Mouse (Mus musculus): Measurements from ENCODE around the gene Ttc8. TPM values are rescaled to one million over a fixed set of nuclear protein-coding genes. Genes with fewer than 3 reads are reported as not detected.
"Not testable (repeated sequence)": the region's sequence is repeated elsewhere in the genome, so short reads cannot be mapped to it uniquely, and the experiment has no call there.

The Ttc8 gene
- polyA plus RNA-seq, 2 experiments = 1.8 TPM

- Histone ChIP-seq H3K9me3 (ENCODE audit: control insufficient read depth, low read length) (no peaks in the 10 kb centered on the region), H3K4me1 (replicated peaks; ENCODE audit: control insufficient read depth in 2 of 2, insufficient read depth in 2 of 2, low read length in 1 of 2) (no peaks in the 10 kb centered on the region), H3K9ac (replicated peaks) (no peak overlapping the region), H3K27ac (no peak overlapping the region), H3K4me3 (ENCODE audit: insufficient read depth in 1 of 2, low read depth in 2 of 2, low read length in 2 of 2) (no peak overlapping the region), H3K27me3 (ENCODE audit: control insufficient read depth, insufficient read depth, low read length) (peaks cover 8% of the 10 kb centered on the region), H3K4me2 (ENCODE audit: low read depth) (no peak overlapping the region), H3K36me3 (replicated peaks; ENCODE audit: control insufficient read depth, insufficient read depth, low read depth) (no peaks in the 10 kb centered on the region)
- ATAC-seq (ENCODE audit: insufficient read depth) (no peak), DNase-seq (ENCODE audit: low read depth in 3 of 3, low spot score in 3 of 3) (no peak)
- WGBS (ENCODE audit: insufficient replicate concordance) = 47% methylated on average over 5 of the region's 5 CpGs
- no peak for TF ChIP-seq EP300 (IDR thresholded peaks at IDR 0.05; ENCODE audit: low read depth)
- TF ChIP-seq CTCF (IDR thresholded peaks at IDR 0.05; ENCODE audit: low read depth) = no peak
Measured at GRCm38 (mm10) chr12:98905466-98905865, 14.9 kb upstream of the Ttc8 start.

GRCm38 (mm10) chr12:98910096-98910495, 10.3 kb upstream of the Ttc8 start:
- H3K4me2 ChIP-seq (ENCODE audit: low read depth) = no peak overlapping the region
- H3K4me1 ChIP-seq (replicated peaks; ENCODE audit: control insufficient read depth in 2 of 2, insufficient read depth in 2 of 2, low read length in 1 of 2) = no peaks in the 10 kb centered on the region
- WGBS (ENCODE audit: insufficient replicate concordance) = 55% methylated on average over 9 of the region's 9 CpGs
- TF ChIP-seq CTCF (IDR thresholded peaks at IDR 0.05; ENCODE audit: low read depth) (no peak), EP300 (IDR thresholded peaks at IDR 0.05; ENCODE audit: low read depth) (no peak)
- H3K27me3 ChIP-seq (ENCODE audit: control insufficient read depth, insufficient read depth, low read length) = no peaks in the 10 kb centered on the region
- no peak for ATAC-seq (ENCODE audit: insufficient read depth)
- no peaks in the 10 kb centered on the region for H3K36me3 ChIP-seq (replicated peaks; ENCODE audit: control insufficient read depth, insufficient read depth, low read depth)
- no peaks in the 10 kb centered on the region for H3K9me3 ChIP-seq (ENCODE audit: control insufficient read depth, low read length)
- DNase-seq (ENCODE audit: low read depth in 3 of 3, low spot score in 3 of 3) = no peak
- no peak overlapping the region for H3K4me3 ChIP-seq (ENCODE audit: insufficient read depth in 1 of 2, low read depth in 2 of 2, low read length in 2 of 2)
- H3K9ac ChIP-seq (replicated peaks) = no peak overlapping the region
- H3K27ac ChIP-seq = no peak overlapping the region

- TF ChIP-seq CTCF (IDR thresholded peaks at IDR 0.05; ENCODE audit: low read depth) (no peak), EP300 (IDR thresholded peaks at IDR 0.05; ENCODE audit: low read depth) (no peak)
- H3K4me1 ChIP-seq (replicated peaks; ENCODE audit: control insufficient read depth in 2 of 2, insufficient read depth in 2 of 2, low read length in 1 of 2) = no peaks in the 10 kb centered on the region
- H3K4me3 ChIP-seq (ENCODE audit: insufficient read depth in 1 of 2, low read depth in 2 of 2, low read length in 2 of 2) = no peak overlapping the region
- no peaks in the 10 kb centered on the region for H3K36me3 ChIP-seq (replicated peaks; ENCODE audit: control insufficient read depth, insufficient read depth, low read depth)
- no peak overlapping the region for H3K9ac ChIP-seq (replicated peaks)
- ATAC-seq (ENCODE audit: insufficient read depth) (no peak), DNase-seq (ENCODE audit: low read depth in 3 of 3, low spot score in 3 of 3) (no peak)
- 69% methylated on average over 4 of the region's 4 CpGs for WGBS (ENCODE audit: insufficient replicate concordance)
- no peak overlapping the region for H3K4me2 ChIP-seq (ENCODE audit: low read depth)
- no peak overlapping the region for H3K27ac ChIP-seq
- no peaks in the 10 kb centered on the region for H3K9me3 ChIP-seq (ENCODE audit: control insufficient read depth, low read length)
- no peaks in the 10 kb centered on the region for H3K27me3 ChIP-seq (ENCODE audit: control insufficient read depth, insufficient read depth, low read length)
Measured at GRCm38 (mm10) chr12:98931174-98931573, 10.8 kb downstream of the Ttc8 start.

- H3K4me3 ChIP-seq (ENCODE audit: insufficient read depth in 1 of 2, low read depth in 2 of 2, low read length in 2 of 2) = no peak overlapping the region
- H3K36me3 ChIP-seq (replicated peaks; ENCODE audit: control insufficient read depth, insufficient read depth, low read depth) = no peaks in the 10 kb centered on the region
- TF ChIP-seq EP300 (IDR thresholded peaks at IDR 0.05; ENCODE audit: low read depth) = no peak
Measured at GRCm38 (mm10) chr12:98932441-98932840, 12.1 kb downstream of the Ttc8 start.

GRCm38 (mm10) chr12:98932856-98933255, 12.5 kb downstream of the Ttc8 start:
- Histone ChIP-seq H3K36me3 (replicated peaks; ENCODE audit: control insufficient read depth, insufficient read depth, low read depth) (no peaks in the 10 kb centered on the region), H3K27me3 (ENCODE audit: control insufficient read depth, insufficient read depth, low read length) (no peaks in the 10 kb centered on the region), H3K9ac (replicated peaks) (no peak overlapping the region), H3K9me3 (ENCODE audit: control insufficient read depth, low read length) (no peaks in the 10 kb centered on the region), H3K27ac (no peak overlapping the region), H3K4me1 (replicated peaks; ENCODE audit: control insufficient read depth in 2 of 2, insufficient read depth in 2 of 2, low read length in 1 of 2) (no peaks in the 10 kb centered on the region), H3K4me3 (ENCODE audit: insufficient read depth in 1 of 2, low read depth in 2 of 2, low read length in 2 of 2) (no peak overlapping the region), H3K4me2 (ENCODE audit: low read depth) (no peak overlapping the region)
- ATAC-seq (ENCODE audit: insufficient read depth) = no peak
- 58% methylated on average over 1 of the region's 1 CpGs for WGBS (ENCODE audit: insufficient replicate concordance)
- no peak for DNase-seq (ENCODE audit: low read depth in 3 of 3, low spot score in 3 of 3)
- TF ChIP-seq EP300 (IDR thresholded peaks at IDR 0.05; ENCODE audit: low read depth) (no peak), CTCF (IDR thresholded peaks at IDR 0.05; ENCODE audit: low read depth) (no peak)

More at GRCm38 (mm10) chr12:98932441-98932840, 12.1 kb downstream of the Ttc8 start:
- Histone ChIP-seq H3K27ac (no peak overlapping the region), H3K9me3 (ENCODE audit: control insufficient read depth, low read length) (no peaks in the 10 kb centered on the region), H3K27me3 (ENCODE audit: control insufficient read depth, insufficient read depth, low read length) (no peaks in the 10 kb centered on the region), H3K4me1 (replicated peaks; ENCODE audit: control insufficient read depth in 2 of 2, insufficient read depth in 2 of 2, low read length in 1 of 2) (no peaks in the 10 kb centered on the region), H3K4me2 (ENCODE audit: low read depth) (no peak overlapping the region), H3K9ac (replicated peaks) (no peak overlapping the region)
- DNase-seq (ENCODE audit: low read depth in 3 of 3, low spot score in 3 of 3) (no peak), ATAC-seq (ENCODE audit: insufficient read depth) (no peak)
- 66% methylated on average over 4 of the region's 4 CpGs for WGBS (ENCODE audit: insufficient replicate concordance)

- H3K9ac ChIP-seq (replicated peaks); H3K27ac ChIP-seq; H3K27me3 ChIP-seq (ENCODE audit: control insufficient read depth, insufficient read depth, low read length); DNase-seq (ENCODE audit: low read depth in 3 of 3, low spot score in 3 of 3); H3K36me3 ChIP-seq (replicated peaks; ENCODE audit: control insufficient read depth, insufficient read depth, low read depth); H3K4me1 ChIP-seq (replicated peaks; ENCODE audit: control insufficient read depth in 2 of 2, insufficient read depth in 2 of 2, low read length in 1 of 2); H3K9me3 ChIP-seq (ENCODE audit: control insufficient read depth, low read length); ATAC-seq (ENCODE audit: insufficient read depth); H3K4me2 ChIP-seq (ENCODE audit: low read depth); H3K4me3 ChIP-seq (ENCODE audit: insufficient read depth in 1 of 2, low read depth in 2 of 2, low read length in 2 of 2): not testable (repeated sequence)
- WGBS (ENCODE audit: insufficient replicate concordance) = 65% methylated on average over 5 of the region's 5 CpGs
Measured at GRCm38 (mm10) chr12:98951295-98951694, 30.9 kb downstream of the Ttc8 start.
